8 mouse cellular contexts compared by ENCODE assay signal in the genomic region with DNA sequence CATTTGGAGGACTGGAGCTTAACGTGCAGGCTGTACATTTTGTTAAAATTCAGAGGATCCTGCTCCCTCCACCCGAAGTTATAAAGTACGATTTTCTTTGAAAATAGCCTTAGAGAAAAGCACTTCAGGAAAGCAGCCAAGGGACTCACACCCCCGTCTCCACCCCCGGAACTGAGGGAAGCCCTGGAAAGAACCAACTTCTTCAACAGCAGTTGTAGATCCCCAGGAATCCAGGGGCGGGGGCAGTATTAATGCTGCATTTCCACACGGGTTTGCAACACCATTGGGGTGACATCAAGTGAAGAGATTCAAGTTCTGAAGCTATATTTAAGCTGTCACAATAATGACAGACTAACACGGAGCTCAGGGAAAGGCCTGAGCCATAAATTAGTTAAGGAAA. TPM values are rescaled to one million over a fixed set of nuclear protein-coding genes. Genes with fewer than 3 reads are reported as not detected.
DNase-seq lines count a peak whose midpoint lies in the region; ATAC-seq and TF ChIP-seq lines count a peak whose summit lies in the region.

No protein-coding gene starts in this region.

- no peaks in the 10 kb centered on the region for H3K27me3 ChIP-seq in forebrain, embryonic 15.5 days
- peaks cover 70% of the 10 kb centered on the region for H3K27me3 ChIP-seq in limb, embryonic 12.5 days

- H3K4me1 ChIP-seq in forebrain, embryonic 15.5 days: peaks cover 25% of the 10 kb centered on the region
- peaks cover 20% of the 10 kb centered on the region for H3K4me1 ChIP-seq in limb, embryonic 12.5 days (replicated peaks)
- peaks cover 9% of the 10 kb centered on the region for H3K4me1 ChIP-seq in lung, adult 2 months (ENCODE audit: control insufficient read depth, insufficient read depth, low read length)

- peak; percentile 57 to 62 for DNase-seq in left cerebral cortex, adult 2 months (ENCODE audit: extremely low spot score in 1 of 2, low spot score in 2 of 2)
- DNase-seq in left cerebral cortex, adult 11 months (ENCODE audit: low spot score): no peak
- DNase-seq in right cerebral cortex, postnatal 36 days (ENCODE audit: low spot score in 2 of 2): peak; percentile 56 to 70
- DNase-seq in lung, adult 2 months: no peak

- WGBS in forebrain, embryonic 15.5 days: 30% methylated on average over 8 of the region's 8 CpGs
- 29% methylated on average over 8 of the region's 8 CpGs for WGBS in limb, embryonic 12.5 days
- WGBS in lung, adult 2 months: 25% methylated on average over 8 of the region's 8 CpGs

- no peak overlapping the region for H3K4me3 ChIP-seq in left cerebral cortex, adult 2 months
- peak overlapping the region; percentile 89 for H3K4me3 ChIP-seq in forebrain, embryonic 15.5 days
- peak overlapping the region; percentile 58; the same call in 1 of the 2 replicates for H3K4me3 ChIP-seq in limb, embryonic 12.5 days (replicated peaks)
- H3K4me3 ChIP-seq in lung, adult 2 months (replicated peaks; ENCODE audit: extremely low read depth, low read depth, low read length): no peak overlapping the region

- H3K4me2 ChIP-seq in forebrain, embryonic 15.5 days (replicated peaks): peak overlapping the region; percentile 82
- H3K4me2 ChIP-seq in limb, embryonic 12.5 days: peak overlapping the region; percentile 88; the same call in 1 of the 2 replicates

- TF ChIP-seq POLR2A in lung, adult 2 months (IDR thresholded peaks at IDR 0.05; ENCODE audit: borderline replicate concordance, extremely low read depth, low read depth, low read length): no peak

- H3K36me3 ChIP-seq in forebrain, embryonic 15.5 days: no peaks in the 10 kb centered on the region
- no peaks in the 10 kb centered on the region for H3K36me3 ChIP-seq in limb, embryonic 12.5 days

- H3K27ac ChIP-seq in left cerebral cortex, adult 2 months: no peak overlapping the region
- H3K27ac ChIP-seq in forebrain, embryonic 15.5 days (replicated peaks): peak overlapping the region; percentile 97
- no peak overlapping the region for H3K27ac ChIP-seq in limb, embryonic 12.5 days

- ATAC-seq in forebrain, embryonic 15.5 days (replicated peaks): no peak
- ATAC-seq in limb, embryonic 12.5 days (ENCODE audit: insufficient number of reproducible peaks, insufficient read depth, low FRiP score, low TSS enrichment, low read depth): no peak
- no peak for ATAC-seq in monocyte, adult 5-6 weeks (replicated peaks; ENCODE audit: insufficient number of reproducible peaks, low FRiP score, low TSS enrichment, poor library complexity, severe bottlenecking)
- no peak for ATAC-seq in activated CD4-positive, CD25-positive, alpha-beta regulatory T cell, adult 4 months

- TF ChIP-seq CTCF in left cerebral cortex, adult 2 months (IDR thresholded peaks at IDR 0.05): no peak
- no peak for TF ChIP-seq CTCF in lung, adult 2 months (IDR thresholded peaks at IDR 0.05; ENCODE audit: insufficient read depth, low read length)

- no peaks in the 10 kb centered on the region for H3K9me3 ChIP-seq in forebrain, embryonic 15.5 days
- H3K9me3 ChIP-seq in limb, embryonic 12.5 days: no peaks in the 10 kb centered on the region

- intact Hi-C loops in left cerebral cortex, adult 2 months (cut with DNase I): loop anchor here (10.0 kb wide), 1 partner anchor 174 kb away; a partner anchor contains a TSS

- H3K9ac ChIP-seq in forebrain, embryonic 15.5 days (replicated peaks): peak overlapping the region; percentile 79
- no peak overlapping the region for H3K9ac ChIP-seq in limb, embryonic 12.5 days (replicated peaks)

RNA-seq across cellular contexts. Expression of a gene that starts 0.9 kb away (rescaled TPM):
- 10 to 100 TPM; 21.2 to 27.3 TPM for total RNA-seq in left cerebral cortex, adult 2 months (2021)
- 216 and 226 TPM in 2 replicates for polyA plus RNA-seq in forebrain, embryonic 15.5 days (2015; fragmentation: Nextera tagmentation; extraction: Ambion mirVana)
- 5.4 and 5.5 TPM in 2 replicates for polyA plus RNA-seq in limb, embryonic 12.5 days (2016; fragmentation: Nextera tagmentation; extraction: Ambion mirVana)
- total RNA-seq in monocyte, adult 5-6 weeks (2017): 0.19 to 1.4 TPM (median 0.21 TPM) in 3 replicates
- polyA plus RNA-seq in activated CD4-positive, CD25-positive, alpha-beta regulatory T cell, adult 4 months (2017; shearing (Covaris generic)): not detected
- polyA plus RNA-seq in lung, adult 2 months (2012; rRNA removed): 5.6 and 7.9 TPM in 2 replicates

RNA-seq across cellular contexts. Expression of a gene that starts 43.9 kb away (rescaled TPM):
- 1 to 10 TPM; 5.5 to 6.2 TPM for total RNA-seq in left cerebral cortex, adult 2 months (2021)
- 128 and 151 TPM in 2 replicates for polyA plus RNA-seq in forebrain, embryonic 15.5 days (2015; fragmentation: Nextera tagmentation; extraction: Ambion mirVana)
- polyA plus RNA-seq in limb, embryonic 12.5 days (2016; fragmentation: Nextera tagmentation; extraction: Ambion mirVana): 402 and 439 TPM in 2 replicates
- total RNA-seq in monocyte, adult 5-6 weeks (2017): 19.9 to 42.7 TPM (median 24.6 TPM) in 3 replicates
- polyA plus RNA-seq in activated CD4-positive, CD25-positive, alpha-beta regulatory T cell, adult 4 months (2017; shearing (Covaris generic)): 100 to 1,000 TPM in 1 of 2 experiments, 10 to 100 TPM in 1; 79.2 to 115 TPM
- 12.2 and 13.8 TPM in 2 replicates for polyA plus RNA-seq in lung, adult 2 months (2012; rRNA removed)

Comparison
In these comparisons a context has a peak if more than half of its experiments do, and no peak if none do; other contexts are left out.
1. DNase-seq: peak in left cerebral cortex, adult 2 months (2 of 2) and right cerebral cortex, postnatal 36 days (2 of 2); none in left cerebral cortex, adult 11 months (single experiment) and lung, adult 2 months (single experiment).
2. H3K4me3 ChIP-seq: peak in forebrain, embryonic 15.5 days (single experiment) and limb, embryonic 12.5 days (single experiment); none in left cerebral cortex, adult 2 months (single experiment) and lung, adult 2 months (single experiment).
3. RNA of a gene that starts 0.9 kb away (polyA plus RNA-seq): 216 to 226 TPM in forebrain, embryonic 15.5 days; 5.6 to 7.9 TPM in lung, adult 2 months, 5.4 to 5.5 TPM in limb, embryonic 12.5 days and not detected in activated CD4-positive, CD25-positive, alpha-beta regulatory T cell, adult 4 months; every median in the first group is over 10 times any median in the second.